Mouse (Mus musculus): Measurements from ENCODE around the gene Paics.

DNA sequence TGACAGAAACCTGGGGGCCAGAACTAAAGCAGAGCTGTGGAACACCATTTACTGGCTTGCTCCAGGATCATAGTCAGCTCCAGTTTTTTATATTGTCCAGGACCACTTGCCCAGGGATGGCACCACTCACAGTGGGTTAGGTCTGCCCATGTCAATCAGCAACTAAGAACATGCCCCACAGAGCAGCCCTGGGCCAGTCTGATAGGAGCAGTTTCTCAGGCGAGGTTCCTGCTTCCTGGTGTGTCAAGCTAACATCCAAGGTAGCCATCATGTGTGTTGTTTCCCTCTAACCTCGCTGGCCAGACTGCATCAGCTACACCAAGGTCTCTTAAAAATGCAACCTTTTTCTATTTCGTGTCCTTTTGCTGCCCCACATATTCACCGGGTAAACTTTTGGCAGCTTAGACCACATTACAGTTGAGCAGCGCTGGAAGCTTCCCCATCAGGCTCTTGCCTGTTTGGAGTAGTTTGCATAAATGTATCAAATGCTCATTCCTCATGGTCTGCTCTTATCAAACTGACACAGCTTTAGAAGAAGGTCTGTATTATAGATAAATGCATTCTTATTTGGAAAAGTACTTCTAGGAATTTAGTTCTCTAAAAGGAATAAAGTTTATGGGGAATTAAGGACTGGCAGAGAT, 42.2 kb downstream of the Paics start:
- no peak for TF ChIP-seq ZC3H11A (IDR thresholded peaks at IDR 0.05; ENCODE audit: borderline replicate concordance, low read depth, low read length)
- TF ChIP-seq MAFK (IDR thresholded peaks at IDR 0.05; ENCODE audit: insufficient read depth, low read depth, low read length) = no peak
- TF ChIP-seq CHD2 (IDR thresholded peaks at IDR 0.05; ENCODE audit: low read depth, low read length) = no peak
